Mouse (Mus musculus) embryonic fibroblast, embryonic 13.5 days (primary cell): ENCODE data around the gene Ess2. TPM values are rescaled to one million over a fixed set of nuclear protein-coding genes. Genes with fewer than 3 reads are reported as not detected.

Experiments used
- H3K27ac ChIP-seq: 2 replicates; pipeline ENCODE4 v1.5.1; 2012; ENCODE audit warnings: low read length, control low read depth, inconsistent platforms; ENCODE audit not compliant: insufficient read depth
- H3K4me1 ChIP-seq: 2 replicates; pipeline ENCODE4 v1.6.1; 2011; ENCODE audit warnings: low read length; ENCODE audit not compliant: control insufficient read depth, insufficient read depth
- H3K4me3 ChIP-seq: 2 replicates; pipeline ENCODE4 v1.5.1; 2011; ENCODE audit warnings: mild to moderate bottlenecking, control low read depth, low read length; ENCODE audit not compliant: insufficient read depth
- CTCF ChIP-seq: IDR thresholded peaks from 2 replicates; pipeline ENCODE4 v1.5.1; 2011; ENCODE audit warnings: mild to moderate bottlenecking, control low read depth, low read length, moderate library complexity, borderline replicate concordance; ENCODE audit not compliant: insufficient read depth
- POLR2A ChIP-seq: IDR thresholded peaks from 2 replicates; pipeline ENCODE4 v1.6.1; 2011; ENCODE audit warnings: low read depth, mild to moderate bottlenecking, control low read depth, low read length, moderate library complexity
- polyA plus RNA-seq: library from polyadenylated mRNA; stranded (reverse); fragments of >200 nt; gene quantifications from 2 replicates; pipeline ENCODE4 v1.2.4, GENCODE M21; 2011; ENCODE audit warnings: low read depth; ENCODE audit not compliant: missing spikeins, insufficient read length

The Ess2 gene
- polyA plus RNA-seq, 1 experiment = 20.7 TPM

- Histone ChIP-seq H3K27ac (no peak overlapping the region), H3K4me3 (no peak overlapping the region), H3K4me1 (no peaks in the 10 kb centered on the region)
- no peak for TF ChIP-seq POLR2A
- TF ChIP-seq CTCF = no peak
Measured at GRCm38 (mm10) chr16:17936776-17937175, 25.6 kb upstream of the Ess2 start.

- H3K4me3 ChIP-seq = no peak overlapping the region
- H3K27ac ChIP-seq = no peak overlapping the region
- TF ChIP-seq POLR2A (no peak), CTCF (no peak)
- H3K4me1 ChIP-seq = no peaks in the 10 kb centered on the region
Measured at GRCm38 (mm10) chr16:17934445-17934910, 23.3 kb upstream of the Ess2 start.

- TF ChIP-seq POLR2A (no peak), CTCF (no peak)
- no peak overlapping the region for H3K27ac ChIP-seq
- H3K4me1 ChIP-seq = no peaks in the 10 kb centered on the region
- no peak overlapping the region for H3K4me3 ChIP-seq
Measured at GRCm38 (mm10) chr16:17933594-17934444, 22.7 kb upstream of the Ess2 start.

GRCm38 (mm10) chr16:17931906-17932460 is 20.8 kb upstream of the Ess2 start:
- Histone ChIP-seq H3K4me1 (no peaks in the 10 kb centered on the region), H3K27ac (no peak overlapping the region), H3K4me3 (no peak overlapping the region)
- TF ChIP-seq CTCF (no peak), POLR2A (no peak)

- no peak overlapping the region for H3K4me3 ChIP-seq
- H3K27ac ChIP-seq = no peak overlapping the region
- no peaks in the 10 kb centered on the region for H3K4me1 ChIP-seq
- no peak for TF ChIP-seq POLR2A
- TF ChIP-seq CTCF = no peak
Measured at GRCm38 (mm10) chr16:17929631-17930030, 18.5 kb upstream of the Ess2 start.

GRCm38 (mm10) chr16:17929211-17929610 is 18.1 kb upstream of the Ess2 start:
- no peak overlapping the region for H3K27ac ChIP-seq
- no peaks in the 10 kb centered on the region for H3K4me1 ChIP-seq
- TF ChIP-seq POLR2A = no peak
- TF ChIP-seq CTCF = no peak
- no peak overlapping the region for H3K4me3 ChIP-seq

- TF ChIP-seq CTCF = no peak
- TF ChIP-seq POLR2A = 0 out of 2 replicates have a peak, but pooled peaks have one; percentile 19
- H3K4me1 ChIP-seq = no peaks in the 10 kb centered on the region
- H3K27ac ChIP-seq = peak overlapping the region; percentile 55
- peak overlapping the region; percentile 69 for H3K4me3 ChIP-seq
Measured at GRCm38 (mm10) chr16:17928627-17929104, 17.5 kb upstream of the Ess2 start.

GRCm38 (mm10) chr16:17928087-17928580 is 17.0 kb upstream of the Ess2 start, which contains the start of gene Slc25a1:
Slc25a1 (minus strand) TSS chr16:17928219.
- TF ChIP-seq CTCF (no peak), POLR2A (peak; percentile 59)
- H3K4me1 ChIP-seq = 0 out of 2 replicates have a peak, but pooled peaks cover 1% of the 10 kb centered on the region
- H3K4me3 ChIP-seq = peak within 1 kb of the TSS; percentile 69
- H3K27ac ChIP-seq = peak within 1 kb of the TSS; percentile 57

GRCm38 (mm10) chr16:17927351-17928082 is 16.4 kb upstream of the Ess2 start:
- Histone ChIP-seq H3K4me3 (peak overlapping the region; percentile 69), H3K4me1 (0 out of 2 replicates have a peak, but pooled peaks cover 2% of the 10 kb centered on the region), H3K27ac (peak overlapping the region; percentile 57; the same call in 1 of the 2 replicates)
- TF ChIP-seq CTCF (no peak), POLR2A (peak; percentile 15; the same call in 1 of the 2 replicates)
